Mouse (Mus musculus) cortical plate, adult 2 months (tissue): Measurements from ENCODE around the gene Uqcrq.

ENCODE experiments used
- CTCF ChIP-seq: fragments of 200-500 bp; IDR thresholded peaks from 2 replicates; pipeline ENCODE4 v1.5.1; 2011; ENCODE audit warnings: mild to moderate bottlenecking, control low read depth, low read length; ENCODE audit not compliant: insufficient read depth; ENCODE audit errors: extremely low read depth
- POLR2A ChIP-seq: fragments of 200-500 bp; IDR thresholded peaks from 2 replicates; pipeline ENCODE4 v1.6.1; 2011; ENCODE audit warnings: mild to moderate bottlenecking, low read length, control low read depth; ENCODE audit not compliant: insufficient read depth; ENCODE audit errors: extremely low read depth

GRCm38 (mm10) chr11:53450070-53450705 lies 19.6 kb upstream of the Uqcrq start:
- TF ChIP-seq CTCF, result no peak
- TF ChIP-seq POLR2A, result no peak
